Mouse (Mus musculus) central nervous system, embryonic 11.5 days (tissue): ENCODE results near the gene Zfy2. TPM values are rescaled to one million over a fixed set of nuclear protein-coding genes. Genes with fewer than 3 reads are reported as not detected.

Experiments
- polyA plus RNA-seq: library from polyadenylated mRNA; depleted of rRNA; stranded (reverse); fragments of >200 nt; gene quantifications from 2 replicates; pipeline ENCODE4 v1.2.3, GENCODE M21; 2012; rRNA removed

Zfy2 gene
- polyA plus RNA-seq: not detected in 2 replicates

GRCm38 (mm10) chrY:2170309-2170708 lies at the start of gene Zfy2:
TSS of gene Zfy2 (minus strand) at chrY:2170409.

